Mouse (Mus musculus): Measurements from ENCODE around the gene Aspn. TPM values are rescaled to one million over a fixed set of nuclear protein-coding genes. Genes with fewer than 3 reads are reported as not detected.

The Aspn gene
- polyA plus RNA-seq (2015; fragmentation: Nextera tagmentation; extraction: Ambion mirVana), result 190 and 261 TPM in 2 replicates

DNA sequence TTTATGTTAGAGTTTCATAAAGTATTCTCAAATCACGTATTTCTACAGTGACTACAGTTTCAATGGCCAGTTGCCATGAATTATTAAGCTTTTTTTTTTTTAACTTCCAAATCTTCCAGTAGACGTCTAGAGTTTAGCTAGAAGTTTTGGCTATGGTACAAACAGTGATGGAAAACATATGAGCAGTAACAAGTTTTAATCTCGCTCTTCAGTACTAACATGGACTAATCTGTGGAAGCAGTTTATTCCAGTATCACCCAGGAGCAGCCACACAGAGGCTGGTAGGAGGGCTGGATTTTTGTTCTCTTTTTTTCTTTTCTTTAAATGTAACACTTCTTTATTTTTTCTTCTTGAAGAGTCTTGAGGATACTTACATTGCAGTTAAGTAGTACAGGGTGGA lies at the start of gene Aspn:
TSS of gene Aspn (plus strand) at position 165 of the 400 bp plus-strand sequence.

DNA sequence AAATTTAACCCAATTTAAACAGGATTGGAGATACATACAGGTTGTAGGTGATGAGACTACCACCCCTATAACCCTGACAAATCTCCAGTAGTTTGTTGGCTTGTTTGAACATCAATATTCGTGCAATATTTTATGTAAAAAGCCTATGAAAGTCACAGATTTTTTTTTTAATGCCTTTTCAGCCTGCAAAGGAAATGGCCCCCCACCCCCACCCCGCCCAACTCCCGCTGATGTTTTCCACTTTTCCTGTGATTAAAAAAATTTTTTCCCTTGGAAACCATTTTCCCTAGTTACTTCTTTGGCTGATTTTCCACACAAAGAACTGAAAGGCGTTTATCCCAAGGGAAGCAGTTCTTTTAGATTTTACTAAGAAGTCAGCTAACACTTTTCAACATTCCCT lies 39.7 kb upstream of the Aspn start, which contains the start of gene Ecm2:
TSS of gene Ecm2 (plus strand) at position 301 of the 400 bp plus-strand sequence.

DNA sequence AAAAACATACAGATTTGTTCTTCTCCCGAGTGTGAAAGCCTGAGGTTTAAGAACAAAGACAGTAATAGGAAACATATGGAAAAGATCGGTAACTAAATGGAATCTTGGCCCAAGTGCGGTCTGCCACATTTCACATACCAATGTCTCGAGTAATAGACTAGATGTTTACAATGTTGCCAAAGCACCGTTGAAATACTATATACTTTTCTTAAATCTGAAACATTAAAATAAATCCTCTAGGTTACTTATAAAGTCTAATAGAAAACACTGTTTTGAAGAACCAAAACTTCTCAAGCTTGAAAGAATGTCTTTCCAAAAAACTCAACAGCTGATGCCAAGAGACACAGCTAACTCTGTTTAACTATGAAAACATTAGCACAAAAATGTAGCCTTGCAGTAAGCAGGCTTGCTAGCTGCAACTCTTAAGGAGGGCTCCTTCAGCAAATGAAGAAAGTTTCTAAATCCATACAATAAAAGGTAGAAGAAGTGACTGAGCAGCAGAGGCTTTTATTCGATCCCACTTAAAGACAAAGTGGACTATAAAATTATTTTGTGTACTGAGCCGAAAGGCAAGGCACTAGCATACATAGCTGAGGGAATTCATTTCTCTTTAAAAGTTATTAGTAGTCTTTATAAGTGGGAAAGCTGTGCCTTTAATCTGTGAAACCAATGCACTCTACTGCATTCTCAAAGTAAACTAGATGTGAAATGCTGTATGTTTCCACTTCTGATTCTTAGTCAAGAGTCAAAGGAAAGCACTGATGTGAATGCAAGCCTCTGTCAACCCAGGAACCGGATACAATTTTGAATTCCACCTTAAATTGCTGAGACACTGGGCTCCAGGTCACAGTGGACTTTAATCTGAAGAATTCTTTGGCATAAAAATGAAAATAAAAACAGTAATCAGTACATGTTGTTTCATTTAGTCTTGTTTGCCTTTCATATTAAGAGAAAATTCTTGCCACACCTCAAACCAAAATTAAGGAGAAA lies 37.6 kb downstream of the Aspn start, which contains the start of gene Omd:
TSS of gene Omd (plus strand) at position 922 of the 990 bp plus-strand sequence.

DNA sequence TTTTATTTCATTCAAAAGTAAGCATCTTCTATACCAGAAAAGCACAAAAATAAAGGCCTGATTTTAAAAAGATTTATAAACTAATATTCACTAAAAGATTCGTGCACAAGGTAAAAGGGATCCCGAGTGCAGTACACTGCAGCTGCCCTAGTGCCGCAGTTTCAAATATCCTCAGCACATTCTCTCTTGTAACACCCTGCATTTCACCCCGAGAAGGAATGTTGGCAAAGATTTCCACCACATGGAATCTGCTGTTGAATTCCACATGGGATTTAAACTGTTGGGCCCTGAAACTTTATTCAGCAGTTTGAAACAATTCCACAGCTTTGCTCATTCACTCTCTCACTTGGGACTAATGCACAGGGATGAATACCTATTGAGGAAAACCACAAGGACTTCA lies 63.5 kb downstream of the Aspn start, which contains the start of gene Ogn:
TSS of gene Ogn (plus strand) at position 333 of the 400 bp plus-strand sequence.

Other genes with a start within 250 kb of the Aspn start
- gene Fgd3, start 224.1 kb upstream of the Aspn start, polyA plus RNA-seq (2015; fragmentation: Nextera tagmentation; extraction: Ambion mirVana), result 0.05 and 0.19 TPM in 2 replicates
- 20.2 and 20.9 TPM in 2 replicates for gene Bicd2, start 202.9 kb upstream of the Aspn start, polyA plus RNA-seq (2015; fragmentation: Nextera tagmentation; extraction: Ambion mirVana)
- gene Ippk, start 123.2 kb upstream of the Aspn start, polyA plus RNA-seq (2015; fragmentation: Nextera tagmentation; extraction: Ambion mirVana), result 8.5 and 8.6 TPM in 2 replicates
- gene Tes3-ps, start 51.1 kb upstream of the Aspn start, polyA plus RNA-seq (2015; fragmentation: Nextera tagmentation; extraction: Ambion mirVana), result 0.56 TPM in 2 replicates
- gene Ecm2, start 39.6 kb upstream of the Aspn start, polyA plus RNA-seq (2015; fragmentation: Nextera tagmentation; extraction: Ambion mirVana), result 3.9 TPM in 2 replicates
- gene Omd, start 38.0 kb downstream of the Aspn start, polyA plus RNA-seq (2015; fragmentation: Nextera tagmentation; extraction: Ambion mirVana), result 0.95 and 1.0 TPM in 2 replicates
- 177 and 186 TPM in 2 replicates for gene Ogn, start 63.6 kb downstream of the Aspn start, polyA plus RNA-seq (2015; fragmentation: Nextera tagmentation; extraction: Ambion mirVana)
- gene Cenpp, start 108.3 kb downstream of the Aspn start, polyA plus RNA-seq (2015; fragmentation: Nextera tagmentation; extraction: Ambion mirVana), result 10.7 and 11.2 TPM in 2 replicates
- gene Nol8, start 108.6 kb downstream of the Aspn start, polyA plus RNA-seq (2015; fragmentation: Nextera tagmentation; extraction: Ambion mirVana), result 6.5 and 8.0 TPM in 2 replicates
- 24.6 and 25.8 TPM in 2 replicates for gene Iars, start 137.7 kb downstream of the Aspn start, polyA plus RNA-seq (2015; fragmentation: Nextera tagmentation; extraction: Ambion mirVana)